Mouse (Mus musculus) urinary bladder, postnatal 4 days (tissue): ENCODE measurements around the gene Gata2.

Experiments used
- DNase-seq, 2 experiments: peaks; one replicate each; pipeline ENCODE4 v3.0.0; 2021 to 2022; ENCODE audit warnings: low spot score in 2 of 2

Gene Gata2

GRCm38 (mm10) chr6:88208321-88208720, 14.6 kb downstream of the Gata2 start:
- DNase-seq, result no peak

- DNase-seq, result no peak
Measured at GRCm38 (mm10) chr6:88209453-88209852, 15.8 kb downstream of the Gata2 start.

- DNase-seq, result no peak
Measured at GRCm38 (mm10) chr6:88210182-88210581, 16.5 kb downstream of the Gata2 start.

GRCm38 (mm10) chr6:88215797-88216196, 22.1 kb downstream of the Gata2 start:
- DNase-seq, result no peak

- no peak for DNase-seq
Measured at GRCm38 (mm10) chr6:88216199-88216598, 22.5 kb downstream of the Gata2 start.

- DNase-seq, result no peak
Measured at GRCm38 (mm10) chr6:88219094-88219493, 25.4 kb downstream of the Gata2 start.

- DNase-seq, result no peak
Measured at GRCm38 (mm10) chr6:88221968-88222367, 28.3 kb downstream of the Gata2 start, which contains the start of gene Dnajb8. Gene Dnajb8, plus strand, starts transcription at chr6:88222268.

- no peak for DNase-seq
Measured at GRCm38 (mm10) chr6:88226570-88226994, 32.9 kb downstream of the Gata2 start.

- no peak for DNase-seq
Measured at GRCm38 (mm10) chr6:88227537-88227936, 33.8 kb downstream of the Gata2 start.

GRCm38 (mm10) chr6:88229221-88229620, 35.5 kb downstream of the Gata2 start:
- no peak for DNase-seq

GRCm38 (mm10) chr6:88231821-88232220, 38.1 kb downstream of the Gata2 start:
- DNase-seq, result no peak

- no peak for DNase-seq
Measured at GRCm38 (mm10) chr6:88232221-88232620, 38.5 kb downstream of the Gata2 start.

GRCm38 (mm10) chr6:88233996-88234395, 40.3 kb downstream of the Gata2 start:
- peak in 1 of 2 experiments; percentile 69 for DNase-seq

- DNase-seq, result no peak
Measured at GRCm38 (mm10) chr6:88235461-88235860, 41.8 kb downstream of the Gata2 start.

- DNase-seq, result no peak
Measured at GRCm38 (mm10) chr6:88235983-88236382, 42.3 kb downstream of the Gata2 start.

- no peak for DNase-seq
Measured at GRCm38 (mm10) chr6:88236513-88236912, 42.8 kb downstream of the Gata2 start.

- DNase-seq, result peak; percentile 58 to 67
Measured at GRCm38 (mm10) chr6:88242604-88243003, 48.9 kb downstream of the Gata2 start.

GRCm38 (mm10) chr6:88249231-88249630, 55.5 kb downstream of the Gata2 start:
- DNase-seq, result no peak

GRCm38 (mm10) chr6:88251396-88251795, 57.7 kb downstream of the Gata2 start:
- DNase-seq, result no peak

- no peak for DNase-seq
Measured at GRCm38 (mm10) chr6:88251798-88252478, 58.2 kb downstream of the Gata2 start.

GRCm38 (mm10) chr6:88254082-88254481, 60.4 kb downstream of the Gata2 start:
- no peak for DNase-seq

GRCm38 (mm10) chr6:88255435-88255834, 61.7 kb downstream of the Gata2 start:
- DNase-seq, result no peak
